Mouse (Mus musculus) forebrain, embryonic 13.5 days (tissue): ENCODE data around the gene Ralgds. TPM values are rescaled to one million over a fixed set of nuclear protein-coding genes. Genes with fewer than 3 reads are reported as not detected.

Experiments
- ATAC-seq: fragments of 200-750 bp; cut with Nextera tagmentation; 2 replicates; pipeline ENCODE4 v1.8.0; 2017
- H3K27ac ChIP-seq: fragments of 300-500 bp; sonication (generic); 2 replicates; pipeline ENCODE4 v1.5.1; 2015; ENCODE audit warnings: inconsistent platforms, mild to moderate bottlenecking, moderate library complexity
- H3K27me3 ChIP-seq: fragments of 300-500 bp; sonication (generic); 2 replicates; pipeline ENCODE4 v1.6.1; 2015; ENCODE audit warnings: mild to moderate bottlenecking, inconsistent platforms
- H3K36me3 ChIP-seq: fragments of 300-500 bp; sonication (generic); 2 replicates; pipeline ENCODE4 v1.6.1; 2015; ENCODE audit warnings: mild to moderate bottlenecking, inconsistent platforms; ENCODE audit not compliant: poor library complexity, severe bottlenecking
- H3K4me1 ChIP-seq: fragments of 300-500 bp; sonication (generic); 2 replicates; pipeline ENCODE4 v1.6.1; 2015; ENCODE audit warnings: inconsistent platforms
- H3K4me2 ChIP-seq: fragments of 300-500 bp; sonication (generic); 2 replicates; pipeline ENCODE4 v1.6.1; 2015; ENCODE audit warnings: inconsistent platforms, mild to moderate bottlenecking, moderate library complexity
- H3K4me3 ChIP-seq: fragments of 300-500 bp; sonication (generic); 2 replicates; pipeline ENCODE4 v1.5.1; 2015; ENCODE audit warnings: mild to moderate bottlenecking, inconsistent platforms
- H3K9ac ChIP-seq: fragments of 300-500 bp; sonication (generic); 2 replicates; pipeline ENCODE4 v1.6.1; 2015; ENCODE audit warnings: mild to moderate bottlenecking, inconsistent platforms
- H3K9me3 ChIP-seq: fragments of 300-500 bp; sonication (generic); replicated peaks from 2 replicates; pipeline ENCODE4 v1.6.1; 2016; ENCODE audit warnings: inconsistent platforms
- WGBS: fragments of 180-500 bp; shearing (Covaris S2); methylation state at CpG from one replicate; pipeline ENCODE4 v1.1.7; 2015; 5-methylcytosine and 5-hydroxymethylcytosine counted together
- polyA plus RNA-seq: library from polyadenylated mRNA; unstranded; fragments of >200 nt; fragmentation: Nextera tagmentation; extraction: Ambion mirVana; gene quantifications from 2 replicates; pipeline ENCODE4 v1.2.1, GENCODE M21; 2015

Ralgds gene
- polyA plus RNA-seq, 1 experiment from 2014 or later: 53.6 TPM

DNA sequence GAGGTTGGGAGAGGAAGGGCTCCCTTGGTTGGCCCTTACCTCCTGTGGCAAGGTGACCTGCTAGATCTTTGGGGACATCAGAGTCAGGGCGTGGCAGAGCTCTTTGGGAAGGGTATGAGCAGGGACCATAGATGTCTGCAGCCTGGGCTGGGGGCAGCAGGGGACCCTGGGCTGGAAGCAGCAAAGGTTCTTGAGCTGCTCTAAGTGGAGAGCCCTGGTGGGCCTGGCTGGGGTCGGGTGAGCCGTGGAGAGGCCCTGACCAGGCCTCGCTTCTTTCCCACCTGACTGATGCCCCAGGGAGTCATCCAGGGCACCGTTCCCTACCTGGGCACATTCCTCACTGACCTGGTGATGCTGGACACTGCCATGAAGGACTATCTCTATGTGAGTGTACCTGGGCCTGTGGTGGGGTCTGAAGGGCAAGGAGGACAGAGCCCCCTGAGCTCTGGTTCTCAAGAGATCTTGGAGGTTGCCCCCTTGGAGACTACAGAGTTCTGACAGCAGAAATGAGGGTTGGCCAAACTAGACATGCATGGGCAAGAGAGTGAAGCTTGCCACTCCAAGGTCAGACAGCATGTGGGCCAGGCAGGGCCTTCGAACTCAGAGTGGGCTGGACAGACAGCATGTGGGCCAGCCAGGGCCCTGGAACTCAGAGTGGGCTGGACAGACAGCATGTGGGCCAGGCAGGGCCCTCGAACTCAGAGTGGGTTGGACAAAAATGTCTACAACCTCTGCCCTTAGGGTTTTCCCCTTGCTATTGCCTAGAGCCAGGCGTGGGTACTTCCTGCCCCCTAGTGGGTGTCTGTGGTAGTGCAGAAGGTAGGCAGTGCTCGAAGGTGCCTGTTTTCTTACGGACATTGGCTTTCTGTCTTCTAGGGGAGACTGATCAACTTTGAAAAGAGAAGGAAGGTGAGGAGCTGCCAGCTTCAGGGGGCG lies 34.6 kb downstream of the Ralgds start:
- Histone ChIP-seq H3K9me3 (no peaks in the 10 kb centered on the region), H3K36me3 (peaks cover 99% of the 10 kb centered on the region), H3K4me1 (peaks cover 10% of the 10 kb centered on the region), H3K27ac (peak overlapping the region; percentile 11; the same call in 1 of the 2 replicates), H3K27me3 (no peaks in the 10 kb centered on the region), H3K4me3 (no peak overlapping the region), H3K4me2 (no peak overlapping the region), H3K9ac (no peak overlapping the region)
- peak; percentile 62; the same call in 1 of the 2 replicates for ATAC-seq
- WGBS: 53% methylated on average over 11 of the region's 11 CpGs

DNA sequence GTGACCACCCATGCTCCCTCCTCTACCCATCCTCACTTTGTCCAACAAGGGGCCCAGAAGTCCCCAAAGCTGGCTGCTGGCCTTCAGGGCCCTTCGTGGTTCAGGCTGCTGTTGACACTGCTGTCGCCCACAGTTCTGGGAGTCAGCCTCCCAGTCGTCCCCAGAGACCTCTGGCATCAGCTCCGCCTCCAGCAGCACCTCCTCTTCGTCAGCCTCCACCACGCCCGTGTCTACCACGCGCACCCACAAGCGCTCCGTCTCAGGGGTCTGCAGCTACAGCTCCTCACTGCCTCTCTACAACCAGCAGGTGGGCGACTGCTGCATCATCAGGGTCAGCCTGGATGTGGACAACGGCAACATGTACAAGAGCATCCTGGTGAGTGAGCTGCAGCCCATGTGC lies 36.2 kb downstream of the Ralgds start:
- no peak overlapping the region for H3K9ac ChIP-seq
- H3K4me2 ChIP-seq: no peak overlapping the region
- no peaks in the 10 kb centered on the region for H3K27me3 ChIP-seq
- H3K36me3 ChIP-seq: peaks cover 99% of the 10 kb centered on the region
- H3K4me1 ChIP-seq: peaks cover 10% of the 10 kb centered on the region; the same call in 1 of the 2 replicates
- 93% methylated on average over 13 of the region's 13 CpGs for WGBS
- no peak overlapping the region for H3K27ac ChIP-seq
- no peak overlapping the region for H3K4me3 ChIP-seq
- ATAC-seq: no peak
- H3K9me3 ChIP-seq: no peaks in the 10 kb centered on the region

DNA sequence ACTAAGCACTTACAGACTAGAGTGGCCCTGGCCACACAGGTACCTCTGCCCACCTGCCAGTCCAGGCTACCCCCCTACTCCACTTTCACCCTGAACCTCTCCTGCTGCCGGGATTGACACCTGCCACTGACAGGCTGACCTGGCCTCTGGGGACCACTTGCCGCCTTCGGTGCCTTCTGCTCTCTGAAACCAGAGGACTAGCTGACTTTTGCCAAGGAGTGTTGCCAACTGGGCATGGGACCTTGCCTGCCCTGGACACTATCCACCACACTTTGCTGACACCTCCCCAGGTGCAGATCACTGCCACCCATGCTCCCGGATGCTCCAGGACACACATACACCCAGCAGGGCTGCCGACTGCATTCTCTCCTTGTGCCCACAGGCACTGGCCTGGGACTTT lies 39.4 kb downstream of the Ralgds start:
- H3K4me1 ChIP-seq: no peaks in the 10 kb centered on the region
- no peak overlapping the region for H3K4me2 ChIP-seq
- no peak for ATAC-seq
- H3K36me3 ChIP-seq: peaks cover 82% of the 10 kb centered on the region
- H3K9me3 ChIP-seq: no peaks in the 10 kb centered on the region
- H3K9ac ChIP-seq: no peak overlapping the region
- WGBS: 98% methylated on average over 5 of the region's 5 CpGs
- no peaks in the 10 kb centered on the region for H3K27me3 ChIP-seq
- H3K4me3 ChIP-seq: no peak overlapping the region
- H3K27ac ChIP-seq: no peak overlapping the region

DNA sequence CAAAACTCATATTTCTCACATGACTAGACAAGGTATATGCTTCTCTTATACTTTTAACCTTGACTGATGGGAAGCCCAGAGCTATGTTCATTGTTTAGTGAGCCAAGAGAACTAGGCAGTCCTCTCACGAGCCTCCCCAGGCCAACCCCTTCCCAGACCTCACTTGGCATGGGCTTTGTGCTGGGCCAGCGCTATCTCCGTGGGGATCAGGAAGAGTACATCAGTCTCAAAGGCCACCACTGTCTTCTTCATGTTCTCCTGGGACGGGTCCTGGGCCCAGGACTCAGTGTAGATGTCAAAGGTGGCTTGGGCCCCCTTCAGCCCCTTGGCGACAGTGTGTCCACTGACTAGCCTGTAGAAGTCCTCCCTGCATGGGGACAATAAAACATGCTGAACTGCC lies 44.5 kb downstream of the Ralgds start:
- Histone ChIP-seq H3K27ac (no peak overlapping the region), H3K4me3 (no peak overlapping the region), H3K27me3 (no peaks in the 10 kb centered on the region), H3K9me3 (no peaks in the 10 kb centered on the region), H3K9ac (no peak overlapping the region), H3K4me1 (no peaks in the 10 kb centered on the region), H3K4me2 (no peak overlapping the region), H3K36me3 (peaks cover 32% of the 10 kb centered on the region)
- ATAC-seq: no peak
- 85% methylated on average over 5 of the region's 5 CpGs for WGBS

DNA sequence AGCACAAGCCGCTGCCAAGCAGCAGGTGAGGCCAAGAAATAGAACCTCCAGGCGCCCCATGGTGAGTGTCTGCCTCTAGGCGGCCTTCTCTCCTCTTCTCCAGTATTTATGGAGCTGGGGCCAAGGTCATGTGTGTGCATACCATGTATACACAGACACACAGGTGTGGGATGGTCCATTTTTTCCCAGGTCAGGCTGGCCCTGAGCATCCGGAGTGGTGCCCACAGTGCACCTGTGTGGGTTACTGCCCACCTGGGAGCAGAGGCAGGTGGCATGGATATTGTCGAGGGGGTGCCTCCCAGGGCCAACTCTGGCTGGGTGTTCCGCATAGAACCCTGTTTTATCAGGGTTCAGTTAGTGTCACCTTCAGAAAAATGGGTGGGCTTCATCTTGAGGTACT lies 50.4 kb downstream of the Ralgds start, which contains the start of gene Cel:
Cel (minus strand) TSS at position 101 of the 400 bp plus-strand sequence.
- H3K4me2 ChIP-seq: no peak within 1 kb of the TSS
- H3K4me1 ChIP-seq: no peaks in the 10 kb centered on the region
- no peak within 1 kb of the TSS for H3K9ac ChIP-seq
- H3K27me3 ChIP-seq: no peaks in the 10 kb centered on the region
- 73% methylated on average over 6 of the region's 6 CpGs for WGBS
- H3K36me3 ChIP-seq: peaks cover 38% of the 10 kb centered on the region
- no peak within 1 kb of the TSS for H3K27ac ChIP-seq
- no peaks in the 10 kb centered on the region for H3K9me3 ChIP-seq
- ATAC-seq: no peak
- no peak within 1 kb of the TSS for H3K4me3 ChIP-seq

DNA sequence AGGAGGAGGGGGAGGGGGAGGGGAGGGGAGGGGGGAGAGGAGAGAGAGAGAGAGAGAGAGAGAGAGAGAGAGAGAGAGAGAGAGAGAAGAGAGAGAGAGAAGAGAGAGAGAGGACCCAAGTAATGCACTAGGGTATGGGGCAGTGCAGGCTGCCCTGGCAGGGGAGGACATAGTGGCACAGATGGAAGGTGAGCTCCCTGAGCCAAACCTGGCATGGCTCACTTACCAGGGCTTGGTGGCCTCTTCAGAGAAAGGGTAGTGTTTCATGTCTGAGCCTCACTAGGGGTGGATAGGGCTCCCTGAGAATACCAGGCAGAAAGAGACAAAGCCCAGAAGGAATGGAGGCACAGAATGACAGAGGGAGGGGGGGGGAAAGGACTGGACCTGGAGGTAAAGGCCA lies 50.9 kb downstream of the Ralgds start:
- H3K4me2 ChIP-seq: no peak overlapping the region
- no peak overlapping the region for H3K9ac ChIP-seq
- H3K36me3 ChIP-seq: peaks cover 44% of the 10 kb centered on the region
- H3K9me3 ChIP-seq: no peaks in the 10 kb centered on the region
- H3K27me3 ChIP-seq: no peaks in the 10 kb centered on the region
- no peak overlapping the region for H3K27ac ChIP-seq
- H3K4me3 ChIP-seq: no peak overlapping the region
- ATAC-seq: no peak
- no peaks in the 10 kb centered on the region for H3K4me1 ChIP-seq

DNA sequence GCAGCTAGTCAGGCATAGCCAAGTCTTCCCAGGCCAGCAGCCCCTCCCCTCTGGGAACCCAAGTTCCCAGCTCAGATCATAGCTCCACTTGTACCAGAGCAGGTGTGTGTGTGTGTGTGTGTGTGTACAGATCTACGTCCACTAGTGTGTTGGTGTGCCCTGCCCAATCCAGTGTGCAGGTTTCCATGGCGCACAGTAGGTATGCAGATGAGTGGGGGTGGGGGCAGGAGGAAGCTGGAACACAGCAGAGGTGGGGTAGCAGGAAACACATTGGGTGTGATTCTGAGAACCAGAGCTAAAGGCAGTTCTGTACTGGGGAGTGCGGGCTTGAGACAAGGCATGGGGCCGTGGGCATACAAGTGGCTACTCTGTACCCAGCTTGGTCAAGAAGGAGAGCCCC lies 51.5 kb downstream of the Ralgds start:
- Histone ChIP-seq H3K4me2 (no peak overlapping the region), H3K4me1 (no peaks in the 10 kb centered on the region), H3K27me3 (no peaks in the 10 kb centered on the region), H3K9ac (no peak overlapping the region), H3K4me3 (no peak overlapping the region), H3K36me3 (peaks cover 49% of the 10 kb centered on the region), H3K9me3 (no peaks in the 10 kb centered on the region), H3K27ac (no peak overlapping the region)
- 87% methylated on average over 4 of the region's 4 CpGs for WGBS
- no peak for ATAC-seq

DNA sequence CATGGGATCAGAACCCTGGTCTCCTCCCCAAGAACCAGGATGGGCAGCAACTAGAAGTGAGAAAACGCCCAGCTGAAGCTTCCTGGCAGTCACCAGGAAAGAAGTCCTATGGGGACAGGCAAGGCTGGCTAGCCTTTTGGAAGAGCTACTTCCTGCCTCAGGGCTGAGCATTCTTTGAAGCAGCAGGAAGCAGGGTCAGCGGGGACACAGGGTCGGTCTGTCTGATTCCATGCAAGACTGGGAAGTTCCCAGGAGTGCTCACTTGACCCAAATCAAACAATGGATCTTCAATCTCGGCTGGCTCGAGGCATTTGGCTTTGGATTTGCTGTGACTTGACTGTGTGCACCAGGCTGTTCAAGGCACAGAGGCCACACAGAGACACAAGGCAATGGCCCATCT lies 53.6 kb downstream of the Ralgds start:
- no peak overlapping the region for H3K4me2 ChIP-seq
- no peak overlapping the region; the same call in 1 of the 2 replicates for H3K27ac ChIP-seq
- H3K9me3 ChIP-seq: no peaks in the 10 kb centered on the region
- H3K4me1 ChIP-seq: no peaks in the 10 kb centered on the region
- H3K27me3 ChIP-seq: no peaks in the 10 kb centered on the region
- no peak overlapping the region for H3K9ac ChIP-seq
- WGBS: 75% methylated on average over 5 of the region's 5 CpGs
- ATAC-seq: no peak
- peaks cover 71% of the 10 kb centered on the region for H3K36me3 ChIP-seq
- H3K4me3 ChIP-seq: no peak overlapping the region

DNA sequence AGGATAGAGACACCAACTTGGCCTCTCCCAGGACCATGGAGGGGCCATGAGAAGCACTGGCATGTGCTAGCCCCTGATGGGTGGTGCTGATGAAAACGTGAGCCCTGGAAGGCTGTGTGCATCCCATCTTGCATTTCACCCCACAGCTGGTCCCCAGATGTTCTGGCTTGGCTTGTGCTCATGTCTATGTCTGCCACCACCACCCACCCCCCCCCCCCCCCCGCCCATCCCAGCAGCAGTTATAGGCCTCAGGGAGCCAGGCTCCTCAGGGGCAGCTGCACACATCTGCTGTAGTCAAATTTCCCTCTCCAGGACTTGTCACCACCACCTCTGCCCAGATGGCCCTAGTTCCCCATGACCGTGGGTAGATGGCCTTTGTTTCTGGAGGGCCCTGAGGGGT lies 57.0 kb downstream of the Ralgds start:
- Histone ChIP-seq H3K27ac (no peak overlapping the region), H3K27me3 (no peaks in the 10 kb centered on the region), H3K36me3 (peaks cover 99% of the 10 kb centered on the region), H3K9me3 (no peaks in the 10 kb centered on the region), H3K9ac (no peak overlapping the region), H3K4me3 (no peak overlapping the region), H3K4me2 (no peak overlapping the region), H3K4me1 (no peaks in the 10 kb centered on the region)
- no peak for ATAC-seq
- 85% methylated on average over 2 of the region's 3 CpGs for WGBS

DNA sequence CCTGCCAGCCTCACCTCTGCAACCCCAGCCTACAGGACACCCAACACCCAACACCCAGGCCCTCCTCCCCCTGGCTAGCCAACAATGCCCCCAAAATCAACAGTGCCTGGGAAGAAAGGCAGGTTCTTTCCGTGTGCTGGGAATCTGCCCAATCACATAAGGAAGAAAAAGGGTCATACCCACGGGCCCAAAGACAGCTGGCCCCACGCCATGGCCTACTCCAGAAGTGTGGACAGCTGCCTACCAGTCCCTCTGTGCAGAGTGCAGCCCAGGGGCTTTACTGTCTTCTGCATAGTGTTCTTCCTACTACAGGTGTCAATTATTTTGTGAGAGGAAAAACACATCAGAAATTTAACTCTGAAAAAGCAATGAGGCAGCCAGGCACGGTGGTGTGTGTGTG lies 62.4 kb downstream of the Ralgds start:
- no peak overlapping the region for H3K9ac ChIP-seq
- ATAC-seq: no peak
- no peaks in the 10 kb centered on the region for H3K9me3 ChIP-seq
- H3K27ac ChIP-seq: no peak overlapping the region
- no peaks in the 10 kb centered on the region for H3K27me3 ChIP-seq
- WGBS: 85% methylated on average over 4 of the region's 4 CpGs
- H3K4me1 ChIP-seq: no peaks in the 10 kb centered on the region
- H3K4me2 ChIP-seq: no peak overlapping the region
- peaks cover 96% of the 10 kb centered on the region for H3K36me3 ChIP-seq
- no peak overlapping the region for H3K4me3 ChIP-seq

DNA sequence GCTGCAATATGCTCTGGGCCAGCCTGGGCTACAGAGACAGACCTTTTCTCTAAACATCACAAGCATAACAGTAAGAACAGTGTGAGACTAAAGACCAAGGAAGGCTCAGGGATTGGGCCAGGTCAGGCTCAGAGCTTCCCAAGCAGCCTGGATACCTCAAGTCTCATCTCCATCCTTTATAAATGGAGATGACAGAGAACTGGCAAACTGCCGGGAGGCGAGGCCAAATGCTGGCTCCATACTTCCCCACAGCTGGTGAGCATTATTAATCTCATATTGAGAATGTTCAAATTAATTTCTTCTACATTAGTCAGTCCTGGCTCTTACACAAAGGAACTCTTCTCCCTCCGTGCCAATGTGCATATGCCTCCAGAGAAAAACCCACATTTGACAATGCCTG lies 63.9 kb downstream of the Ralgds start:
- WGBS: 90% methylated on average over 3 of the region's 3 CpGs

DNA sequence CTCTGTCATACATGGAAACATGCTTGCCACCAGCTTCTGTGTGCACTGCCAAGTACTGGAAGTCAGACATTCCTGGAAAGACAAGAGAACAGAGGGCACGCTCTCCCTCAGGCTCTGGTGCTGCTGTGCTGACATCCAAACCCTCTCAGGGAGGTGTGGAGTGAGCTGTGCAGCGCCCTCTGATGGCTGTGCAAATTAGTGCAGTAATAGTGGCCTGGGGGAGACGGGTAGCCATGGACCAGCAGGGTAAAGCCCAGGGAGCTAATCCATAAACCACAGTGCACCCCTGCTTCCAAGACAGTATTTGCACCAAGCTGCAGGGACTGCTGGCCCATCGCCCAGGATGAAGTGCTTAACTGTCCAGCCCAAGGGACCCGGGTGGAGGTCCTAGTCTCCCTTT lies 65.1 kb downstream of the Ralgds start:
- Histone ChIP-seq H3K36me3 (peaks cover 77% of the 10 kb centered on the region), H3K27me3 (no peaks in the 10 kb centered on the region), H3K4me1 (peaks cover 20% of the 10 kb centered on the region), H3K9ac (no peak overlapping the region), H3K4me3 (no peak overlapping the region), H3K9me3 (no peaks in the 10 kb centered on the region), H3K4me2 (no peak overlapping the region), H3K27ac (no peak overlapping the region)
- whole genome bisulfite sequencing: 69% methylated on average over 5 of the region's 5 CpGs
- ATAC-seq: no peak

More for the DNA sequence above, 63.9 kb downstream of the Ralgds start:
- H3K4me1 ChIP-seq: peaks cover 14% of the 10 kb centered on the region
- no peaks in the 10 kb centered on the region for H3K9me3 ChIP-seq
- no peak overlapping the region for H3K4me3 ChIP-seq
- H3K9ac ChIP-seq: no peak overlapping the region
- no peak overlapping the region for H3K27ac ChIP-seq
- H3K36me3 ChIP-seq: peaks cover 89% of the 10 kb centered on the region
- ATAC-seq: no peak
- H3K27me3 ChIP-seq: no peaks in the 10 kb centered on the region
- H3K4me2 ChIP-seq: no peak overlapping the region
